Mouse (Mus musculus) ES-Bruce4 (cell line): ENCODE measurements around the gene Prdx4.

ENCODE experiments used
- CTCF ChIP-seq: IDR thresholded peaks from one replicate; pipeline ENCODE4 v1.8.1; 2011; ENCODE audit warnings: low read depth, low read length
- EP300 ChIP-seq: IDR thresholded peaks from 2 replicates; pipeline ENCODE4 v1.6.1; 2011; ENCODE audit warnings: low read depth, low read length; ENCODE audit not compliant: insufficient read depth

DNA sequence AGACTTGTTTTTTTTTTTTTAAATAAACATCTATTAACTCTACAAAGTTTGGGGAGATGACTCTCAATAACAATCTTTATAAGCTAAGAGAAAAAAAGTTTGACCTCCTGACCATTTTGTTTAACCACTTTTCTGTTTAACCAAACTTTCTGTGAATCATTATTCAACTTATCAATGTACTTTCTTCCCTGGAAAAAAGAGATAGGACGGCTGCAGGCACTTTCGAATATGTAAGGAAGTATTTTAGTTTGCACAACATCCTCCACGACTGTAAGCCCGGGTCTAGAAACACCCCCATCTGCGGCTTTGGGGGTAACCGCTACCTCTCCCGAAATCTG lies 3.0 kb downstream of the Prdx4 start:
- TF ChIP-seq EP300, result no peak
- no peak for TF ChIP-seq CTCF
